Mouse (Mus musculus) midbrain, postnatal 0 days (tissue): Measurements from ENCODE around the gene Car10. TPM values are rescaled to one million over a fixed set of nuclear protein-coding genes. Genes with fewer than 3 reads are reported as not detected.

ENCODE experiments used
- ATAC-seq: fragments of 200-750 bp; cut with Nextera tagmentation; 2 replicates; pipeline ENCODE4 v1.8.0; 2017; ENCODE audit warnings: moderate number of reproducible peaks, mild to moderate bottlenecking, moderate TSS enrichment, moderate library complexity; ENCODE audit not compliant: low FRiP score
- DNase-seq: peaks from one replicate; pipeline ENCODE4 v3.0.0-alpha.2; 2015; ENCODE audit warnings: low spot score
- H3K27ac ChIP-seq: fragments of 300-500 bp; sonication (generic); 2 replicates; pipeline ENCODE4 v1.5.1; 2014; ENCODE audit warnings: low read depth, mild to moderate bottlenecking, low read length, mixed read lengths
- H3K27me3 ChIP-seq: fragments of 300-500 bp; sonication (generic); 2 replicates; pipeline ENCODE4 v1.6.1; 2014; ENCODE audit warnings: low read length, control low read depth, mixed read lengths; ENCODE audit not compliant: insufficient read depth
- H3K36me3 ChIP-seq: fragments of 300-500 bp; sonication (generic); 2 replicates; pipeline ENCODE4 v1.6.1; 2014; ENCODE audit warnings: low read length, control low read depth, mixed read lengths; ENCODE audit not compliant: insufficient read depth
- H3K4me1 ChIP-seq: fragments of 300-500 bp; sonication (generic); 2 replicates; pipeline ENCODE4 v1.6.1; 2014; ENCODE audit warnings: mild to moderate bottlenecking, control low read depth, antibody characterized with exemption, low read length, mixed read lengths; ENCODE audit not compliant: insufficient read depth
- H3K4me2 ChIP-seq: fragments of 300-500 bp; sonication (generic); 2 replicates; pipeline ENCODE4 v1.6.1; 2014; ENCODE audit warnings: low read depth, mild to moderate bottlenecking, low read length, mixed read lengths; ENCODE audit not compliant: poor library complexity, severe bottlenecking
- H3K4me3 ChIP-seq: fragments of 300-500 bp; sonication (generic); 2 replicates; pipeline ENCODE4 v1.5.1; 2014; ENCODE audit warnings: low read depth, mild to moderate bottlenecking, low read length, moderate library complexity
- H3K9ac ChIP-seq: fragments of 300-500 bp; sonication (generic); replicated peaks from 2 replicates; pipeline ENCODE4 v1.6.1; 2014; ENCODE audit warnings: mild to moderate bottlenecking, low read length, moderate library complexity, mixed read lengths; ENCODE audit not compliant: poor library complexity, severe bottlenecking
- H3K9me3 ChIP-seq: fragments of 300-500 bp; sonication (generic); 2 replicates; pipeline ENCODE4 v1.6.1; 2016; ENCODE audit warnings: low read length, control low read depth
- CTCF ChIP-seq: IDR thresholded peaks from 2 replicates; pipeline ENCODE4 v1.5.1; 2016; ENCODE audit warnings: antibody characterized with exemption, mild to moderate bottlenecking
- WGBS: fragments of 180-500 bp; shearing (Covaris S2); extraction: QIAGEN DNeasy Blood & Tissue Kit; methylation state at CpG from one replicate; pipeline ENCODE4 v1.1.7; 2014; 5-methylcytosine and 5-hydroxymethylcytosine counted together
- polyA plus RNA-seq: library from polyadenylated mRNA; unstranded; fragments of >200 nt; fragmentation: Nextera tagmentation; extraction: Ambion mirVana; gene quantifications from 2 replicates; pipeline ENCODE4 v1.2.1, GENCODE M21; 2015
- total RNA-seq: library from RNA; depleted of rRNA; stranded (reverse); fragments of >200 nt; gene quantifications from 2 replicates; pipeline ENCODE4 v1.2.3, GENCODE M21; 2014

Gene Car10
- total and polyA plus RNA-seq, 2 experiments from 2014 or later: 62.8 to 69.6 TPM

GRCm38 (mm10) chr11:93607111-93607510 is 509.3 kb downstream of the Car10 start:
- Histone ChIP-seq H3K9me3 (no peaks in the 10 kb centered on the region), H3K36me3 (no peaks in the 10 kb centered on the region), H3K9ac (no peak overlapping the region), H3K4me3 (no peak overlapping the region), H3K4me2 (no peak overlapping the region), H3K4me1 (peaks cover 9% of the 10 kb centered on the region), H3K27me3 (no peaks in the 10 kb centered on the region), H3K27ac (no peak overlapping the region)
- WGBS: 72% methylated on average over 1 of the region's 1 CpGs
- no peak for TF ChIP-seq CTCF
- no peak for ATAC-seq
- no peak for DNase-seq

DNA sequence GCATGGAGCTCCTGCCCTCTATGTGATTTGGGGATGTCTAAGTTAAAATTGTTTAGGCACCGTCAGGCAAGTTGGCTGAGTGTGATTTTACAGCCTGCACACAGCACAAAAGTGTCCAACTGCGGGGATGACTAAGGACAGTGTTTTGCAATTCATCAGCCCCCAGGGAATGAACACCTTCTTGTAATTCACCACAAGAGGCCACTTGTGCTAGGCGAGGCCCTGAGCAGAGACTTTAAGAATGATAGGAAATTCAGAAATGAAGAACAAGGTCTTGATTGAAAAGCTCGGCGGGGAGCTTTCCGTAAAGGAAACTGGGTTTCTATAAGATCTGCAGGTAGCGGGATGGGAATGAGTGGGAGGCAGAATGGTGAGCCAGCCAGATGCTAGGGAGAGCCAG is 510.9 kb downstream of the Car10 start:
- H3K4me3 ChIP-seq: no peak overlapping the region
- H3K9me3 ChIP-seq: no peaks in the 10 kb centered on the region
- no peak for ATAC-seq
- 38% methylated on average over 7 of the region's 7 CpGs for WGBS
- H3K27me3 ChIP-seq: no peaks in the 10 kb centered on the region
- H3K9ac ChIP-seq: no peak overlapping the region
- no peaks in the 10 kb centered on the region for H3K36me3 ChIP-seq
- no peak for DNase-seq
- no peak for TF ChIP-seq CTCF
- H3K27ac ChIP-seq: no peak overlapping the region
- H3K4me2 ChIP-seq: no peak overlapping the region
- H3K4me1 ChIP-seq: peaks cover 4% of the 10 kb centered on the region; the same call in 1 of the 2 replicates

DNA sequence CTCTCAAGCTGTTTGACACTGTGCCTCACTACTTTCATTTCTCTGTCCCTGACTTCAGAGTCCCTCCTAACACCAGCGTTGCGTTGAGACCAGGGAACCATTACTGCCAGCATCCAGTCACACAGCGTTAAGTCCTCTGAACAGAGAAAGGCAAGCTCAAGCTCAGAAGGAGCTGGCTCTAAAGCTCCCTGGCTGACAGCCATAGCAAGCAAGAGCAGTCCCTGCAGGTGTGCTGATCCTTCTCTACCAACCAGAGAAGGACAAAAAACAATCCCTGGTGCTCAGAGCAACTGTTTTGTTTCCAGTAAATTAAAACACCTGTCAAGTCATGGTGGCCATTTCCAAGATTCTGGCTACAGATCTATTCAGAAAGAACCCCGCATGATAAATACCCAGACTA is 514.2 kb downstream of the Car10 start:
- no peaks in the 10 kb centered on the region for H3K4me1 ChIP-seq
- TF ChIP-seq CTCF: no peak
- H3K4me2 ChIP-seq: no peak overlapping the region
- no peaks in the 10 kb centered on the region for H3K27me3 ChIP-seq
- WGBS: 72% methylated on average over 4 of the region's 4 CpGs
- H3K9me3 ChIP-seq: no peaks in the 10 kb centered on the region
- no peak overlapping the region for H3K27ac ChIP-seq
- H3K4me3 ChIP-seq: no peak overlapping the region
- no peaks in the 10 kb centered on the region for H3K36me3 ChIP-seq
- ATAC-seq: no peak
- H3K9ac ChIP-seq: no peak overlapping the region
- no peak for DNase-seq

GRCm38 (mm10) chr11:93614851-93615250 is 517.0 kb downstream of the Car10 start:
- H3K4me3 ChIP-seq: no peak overlapping the region
- H3K27ac ChIP-seq: no peak overlapping the region
- no peaks in the 10 kb centered on the region for H3K9me3 ChIP-seq
- H3K4me1 ChIP-seq: no peaks in the 10 kb centered on the region
- no peaks in the 10 kb centered on the region for H3K27me3 ChIP-seq
- ATAC-seq: no peak
- TF ChIP-seq CTCF: no peak
- H3K4me2 ChIP-seq: no peak overlapping the region
- H3K36me3 ChIP-seq: no peaks in the 10 kb centered on the region
- H3K9ac ChIP-seq: no peak overlapping the region
- DNase-seq: no peak

GRCm38 (mm10) chr11:93623605-93624004 is 525.8 kb downstream of the Car10 start:
- Histone ChIP-seq H3K27me3 (no peaks in the 10 kb centered on the region), H3K4me1 (no peaks in the 10 kb centered on the region), H3K9me3 (no peaks in the 10 kb centered on the region), H3K27ac (no peak overlapping the region), H3K36me3 (no peaks in the 10 kb centered on the region), H3K9ac (no peak overlapping the region), H3K4me3 (no peak overlapping the region), H3K4me2 (no peak overlapping the region)
- ATAC-seq (no peak), DNase-seq (no peak)
- WGBS: 79% methylated on average over 5 of the region's 5 CpGs
- no peak for TF ChIP-seq CTCF

GRCm38 (mm10) chr11:93639410-93639809 is 541.6 kb downstream of the Car10 start:
- DNase-seq (no peak), ATAC-seq (no peak)
- Histone ChIP-seq H3K27me3 (no peaks in the 10 kb centered on the region), H3K4me3 (no peak overlapping the region), H3K27ac (no peak overlapping the region), H3K9ac (no peak overlapping the region), H3K9me3 (no peaks in the 10 kb centered on the region), H3K4me2 (no peak overlapping the region), H3K4me1 (no peaks in the 10 kb centered on the region), H3K36me3 (no peaks in the 10 kb centered on the region)
- 68% methylated on average over 3 of the region's 3 CpGs for WGBS
- no peak for TF ChIP-seq CTCF
